Mouse (Mus musculus) brain, embryonic 14.5 days (tissue): ENCODE results near the gene Gpr176. TPM values are rescaled to one million over a fixed set of nuclear protein-coding genes. Genes with fewer than 3 reads are reported as not detected.

Experiments
- DNase-seq: peaks from one replicate; pipeline ENCODE4 v3.0.0-alpha.2; 2011; ENCODE audit warnings: low read depth
- CTCF ChIP-seq: fragments of 200-500 bp; IDR thresholded peaks from 2 replicates; pipeline ENCODE4 v1.5.1; 2012; ENCODE audit warnings: inconsistent platforms, mild to moderate bottlenecking, moderate library complexity, borderline replicate concordance; ENCODE audit not compliant: insufficient read depth, insufficient read length; ENCODE audit errors: extremely low read depth
- POLR2A ChIP-seq: fragments of 200-500 bp; IDR thresholded peaks from 2 replicates; pipeline ENCODE4 v1.6.1; 2012; ENCODE audit warnings: mild to moderate bottlenecking, inconsistent platforms, borderline replicate concordance; ENCODE audit not compliant: poor library complexity, insufficient read depth, insufficient read length, severe bottlenecking; ENCODE audit errors: extremely low read depth
- polyA plus RNA-seq: library from polyadenylated mRNA; depleted of rRNA; stranded (reverse); fragments of >200 nt; gene quantifications from 2 replicates; pipeline ENCODE4 v1.2.3, GENCODE M21; 2012

Gpr176 gene
- polyA plus RNA-seq, 1 experiment = 2.9 TPM

- no peak for TF ChIP-seq CTCF
- no peak for TF ChIP-seq POLR2A
- no peak for DNase-seq
These were observed 1.4 kb downstream of the Gpr176 start for GRCm38 (mm10) chr2:118371841-118372240.

GRCm38 (mm10) chr2:118355138-118355719, 18.0 kb downstream of the Gpr176 start:
- TF ChIP-seq CTCF = no peak
- TF ChIP-seq POLR2A = no peak
- peak; percentile 59 for DNase-seq

- no peak for TF ChIP-seq POLR2A
- TF ChIP-seq CTCF = no peak
These were observed 19.3 kb downstream of the Gpr176 start for GRCm38 (mm10) chr2:118353916-118354403.

GRCm38 (mm10) chr2:118353498-118353897, 19.7 kb downstream of the Gpr176 start:
- no peak for TF ChIP-seq POLR2A
- no peak for TF ChIP-seq CTCF
- no peak for DNase-seq

More at GRCm38 (mm10) chr2:118353916-118354403, 19.3 kb downstream of the Gpr176 start:
- DNase-seq = no peak

GRCm38 (mm10) chr2:118345535-118345934, 27.7 kb downstream of the Gpr176 start:
- peak; percentile 46 for DNase-seq
- TF ChIP-seq CTCF = no peak
- no peak for TF ChIP-seq POLR2A

- TF ChIP-seq POLR2A (no peak), CTCF (no peak)
- no peak for DNase-seq
These were observed 29.3 kb downstream of the Gpr176 start for GRCm38 (mm10) chr2:118343897-118344296.

- TF ChIP-seq CTCF (no peak), POLR2A (no peak)
- no peak for DNase-seq
These were observed 31.9 kb downstream of the Gpr176 start for GRCm38 (mm10) chr2:118341295-118341694.

GRCm38 (mm10) chr2:118336084-118336483, 37.1 kb downstream of the Gpr176 start:
- peak; percentile 37 for DNase-seq
- TF ChIP-seq POLR2A (no peak), CTCF (peak; percentile 19; the same call in 1 of the 2 replicates)

- DNase-seq = no peak
- TF ChIP-seq CTCF (no peak), POLR2A (no peak)
These were observed 50.6 kb downstream of the Gpr176 start for GRCm38 (mm10) chr2:118322663-118323062.

GRCm38 (mm10) chr2:118321804-118322203, 51.4 kb downstream of the Gpr176 start:
- TF ChIP-seq POLR2A = no peak
- no peak for TF ChIP-seq CTCF
- DNase-seq = no peak

- DNase-seq = no peak
- TF ChIP-seq CTCF (no peak), POLR2A (no peak)
These were observed 52.1 kb downstream of the Gpr176 start for GRCm38 (mm10) chr2:118321094-118321493.

GRCm38 (mm10) chr2:118320519-118320918, 52.7 kb downstream of the Gpr176 start:
- no peak for TF ChIP-seq CTCF
- TF ChIP-seq POLR2A = no peak
- DNase-seq = peak; percentile 87
